Mouse (Mus musculus): ENCODE measurements at regions not wholly inside any gene's neighbourhood (a gene's known extent, or its start where the extent isn't known, plus 50 kb on each side); places are given as distances from the start of the nearest gene placed in this dataset.

DNA sequence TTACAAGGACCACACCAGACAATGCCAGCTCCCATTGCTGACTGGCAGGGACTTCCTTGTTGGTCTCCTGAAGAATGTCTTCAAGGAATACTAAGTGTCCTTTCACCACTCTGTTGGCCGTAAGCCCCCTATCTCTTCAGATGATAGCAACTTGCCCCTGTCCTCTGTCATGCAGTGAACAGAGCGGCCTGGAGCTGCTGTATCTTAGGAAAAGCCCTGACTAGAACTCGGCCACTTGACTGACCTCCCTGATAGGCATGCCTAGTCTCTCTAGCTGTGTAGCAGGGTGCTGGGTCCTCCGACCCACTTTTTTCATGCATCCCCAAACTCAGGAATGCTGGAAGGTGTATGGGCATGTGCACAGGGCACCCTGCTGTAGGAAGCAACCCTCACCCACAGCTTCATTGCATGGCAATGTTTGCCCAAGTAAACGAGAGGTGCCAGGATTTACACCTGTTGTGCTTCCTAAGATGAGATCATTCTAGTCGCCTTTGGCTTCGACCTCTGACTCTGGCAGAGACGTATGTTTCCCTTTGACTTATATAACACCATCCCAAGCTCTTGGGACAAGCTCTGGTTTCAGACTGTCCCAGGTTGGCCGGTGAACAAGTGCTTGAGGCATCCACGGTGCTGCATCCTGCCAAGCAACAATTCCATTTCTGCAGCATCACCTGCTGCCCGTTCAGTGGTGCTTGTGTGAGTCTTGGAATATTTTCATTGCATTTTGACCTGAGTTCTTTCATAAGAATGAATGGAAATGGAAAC, 145.1 kb downstream of the Zfp36l1 start:
- no peak for TF ChIP-seq POLR2A (IDR thresholded peaks at IDR 0.05; ENCODE audit: insufficient read depth, low read depth, low read length)
- no peak for TF ChIP-seq CTCF (IDR thresholded peaks at IDR 0.05)

Data from heart, adult 2 months (tissue).